Mouse (Mus musculus) midbrain, embryonic 10.5 days (tissue): ENCODE measurements around the gene Batf. TPM values are rescaled to one million over a fixed set of nuclear protein-coding genes. Genes with fewer than 3 reads are reported as not detected.

Experiments used
- DNase-seq: peaks from one replicate; pipeline ENCODE4 v3.0.0-alpha.2; 2017; ENCODE audit warnings: low spot score
- H3K27ac ChIP-seq: fragments of 300-500 bp; sonication (generic); replicated peaks from 2 replicates; pipeline ENCODE4 v1.5.1; 2016; ENCODE audit warnings: mild to moderate bottlenecking
- H3K27me3 ChIP-seq: fragments of 300-500 bp; sonication (generic); 2 replicates; pipeline ENCODE4 v1.6.1; 2016; ENCODE audit warnings: low read depth, mild to moderate bottlenecking; ENCODE audit not compliant: poor library complexity, severe bottlenecking
- H3K36me3 ChIP-seq: fragments of 300-500 bp; sonication (generic); 2 replicates; pipeline ENCODE4 v1.6.1; 2016; ENCODE audit warnings: mild to moderate bottlenecking, moderate library complexity
- H3K4me1 ChIP-seq: fragments of 300-500 bp; sonication (generic); 2 replicates; pipeline ENCODE4 v1.6.1; 2016
- H3K4me3 ChIP-seq: fragments of 300-500 bp; sonication (generic); 2 replicates; pipeline ENCODE4 v1.5.1; 2016; ENCODE audit warnings: mild to moderate bottlenecking, moderate library complexity
- H3K9me3 ChIP-seq: fragments of 300-500 bp; sonication (generic); replicated peaks from 2 replicates; pipeline ENCODE4 v1.6.1; 2016; ENCODE audit warnings: mild to moderate bottlenecking
- WGBS: fragments of 180-500 bp; shearing (Covaris S2); methylation state at CpG from one replicate; pipeline ENCODE4 v1.1.7; 2016; 5-methylcytosine and 5-hydroxymethylcytosine counted together
- microRNA-seq: library from miRNA; unstranded; fragments of <30 nt; microRNA quantifications from one replicate; pipeline ENCODE4, GENCODE M21; 2017
- polyA plus RNA-seq: library from polyadenylated mRNA; unstranded; fragments of >200 nt; fragmentation: Nextera tagmentation; extraction: Ambion mirVana; gene quantifications from 2 replicates; pipeline ENCODE4 v1.2.1, GENCODE M21; 2016

The Batf gene
- polyA plus RNA-seq, 1 experiment from 2014 or later: 2.6 TPM

DNA sequence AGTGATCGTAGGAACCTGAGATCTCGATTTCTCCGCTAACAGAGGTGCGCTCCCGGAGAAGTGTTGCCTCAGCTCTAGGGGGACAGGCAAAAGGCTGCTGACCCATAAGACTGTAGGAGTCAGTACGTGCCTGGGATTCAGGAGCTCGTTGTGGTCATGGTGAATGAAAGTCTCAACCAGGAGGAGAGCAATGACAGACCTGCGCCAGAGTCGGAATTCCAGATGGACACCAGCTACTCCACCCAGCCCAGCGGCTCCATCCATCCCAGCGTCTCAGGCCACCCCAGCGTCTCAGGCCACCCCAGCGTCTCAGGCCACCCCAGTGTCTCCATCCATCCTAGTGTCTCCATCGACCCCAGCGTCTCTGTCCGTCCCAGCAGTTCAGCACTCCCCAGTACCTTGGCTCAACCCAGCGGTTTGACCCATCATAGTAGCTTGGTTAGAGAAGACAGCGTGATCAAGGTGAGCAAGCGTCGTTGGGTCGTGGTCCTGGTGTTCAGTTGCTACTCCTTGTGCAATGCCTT is 60.3 kb downstream of the Batf start:
- WGBS: 20% methylated on average over 21 of the region's 21 CpGs
- Histone ChIP-seq H3K27me3 (peaks cover 35% of the 10 kb centered on the region), H3K4me1 (peaks cover 17% of the 10 kb centered on the region), H3K9me3 (no peaks in the 10 kb centered on the region), H3K4me3 (peak overlapping the region; percentile 62), H3K27ac (peak overlapping the region; percentile 52; the same call in 1 of the 2 replicates), H3K36me3 (no peaks in the 10 kb centered on the region)
- no peak for DNase-seq

DNA sequence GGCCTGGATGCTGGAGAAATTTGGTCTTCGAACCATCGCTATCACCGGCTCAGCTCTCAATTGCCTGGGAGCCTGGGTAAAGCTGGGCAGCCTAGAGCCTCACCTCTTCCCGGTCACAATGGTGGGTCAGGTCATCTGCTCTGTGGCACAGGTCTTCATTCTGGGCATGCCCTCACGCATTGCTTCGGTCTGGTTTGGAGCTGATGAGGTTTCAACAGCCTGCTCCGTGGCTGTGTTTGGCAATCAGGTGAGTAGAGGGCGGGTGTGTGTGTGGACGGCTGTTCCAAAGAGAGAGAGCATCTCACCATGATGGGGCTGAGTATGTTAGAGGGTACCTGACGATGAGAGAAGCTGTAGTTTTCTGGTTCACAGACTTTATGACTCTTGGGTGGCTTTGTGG is 60.9 kb downstream of the Batf start:
- 92% methylated on average over 10 of the region's 10 CpGs for WGBS
- peaks cover 17% of the 10 kb centered on the region for H3K4me1 ChIP-seq
- no peak for DNase-seq

DNA sequence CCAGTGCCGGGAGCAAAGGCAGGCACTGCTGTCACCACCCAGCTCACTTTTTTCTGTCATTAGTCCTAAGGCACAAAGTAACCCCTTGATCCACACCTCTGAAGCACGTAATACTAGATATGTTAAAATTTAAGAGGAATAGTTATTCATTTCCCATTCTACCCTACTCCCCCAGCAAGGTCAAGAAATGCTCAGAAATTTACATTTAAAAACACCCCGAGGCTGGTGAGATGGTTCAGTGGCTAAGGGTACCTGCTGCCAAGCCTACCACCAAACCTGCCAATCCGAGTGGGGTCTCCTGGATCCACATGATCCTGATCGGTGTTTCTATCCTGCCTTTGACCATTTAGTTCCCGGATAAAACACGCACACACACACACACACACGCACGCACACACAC is 63.4 kb downstream of the Batf start:
- Histone ChIP-seq H3K4me3 (no peak overlapping the region), H3K4me1 (peaks cover 17% of the 10 kb centered on the region), H3K27me3 (peaks cover 30% of the 10 kb centered on the region), H3K36me3 (no peaks in the 10 kb centered on the region), H3K27ac (no peak overlapping the region), H3K9me3 (no peaks in the 10 kb centered on the region)
- DNase-seq: no peak
- 93% methylated on average over 9 of the region's 9 CpGs for WGBS

More for the DNA sequence above, 60.9 kb downstream of the Batf start:
- peaks cover 35% of the 10 kb centered on the region for H3K27me3 ChIP-seq
- no peak overlapping the region for H3K27ac ChIP-seq
- H3K9me3 ChIP-seq: no peaks in the 10 kb centered on the region
- peak overlapping the region; percentile 62; the same call in 1 of the 2 replicates for H3K4me3 ChIP-seq
- no peaks in the 10 kb centered on the region for H3K36me3 ChIP-seq

DNA sequence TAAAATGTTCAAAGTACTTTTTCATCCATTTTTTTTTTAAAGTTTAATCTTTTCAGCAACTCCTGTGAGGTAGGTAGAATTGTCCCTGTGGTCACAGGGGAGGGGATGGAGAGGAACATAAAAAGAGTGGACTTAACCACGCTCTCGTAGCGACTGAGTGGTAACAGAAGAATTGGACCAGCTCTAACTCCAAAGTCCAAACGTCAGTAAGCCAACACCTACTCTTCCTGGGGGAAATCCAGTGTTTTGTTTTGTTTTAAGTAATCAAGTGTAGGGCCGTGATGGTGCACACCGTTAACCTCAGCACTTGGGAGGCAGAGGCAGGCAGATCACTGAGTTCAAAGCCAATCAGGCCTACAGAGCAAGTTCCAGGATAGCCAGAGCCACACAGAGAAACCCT is 65.6 kb downstream of the Batf start:
- H3K4me3 ChIP-seq: no peak overlapping the region
- DNase-seq: no peak
- WGBS: 92% methylated on average over 6 of the region's 6 CpGs

DNA sequence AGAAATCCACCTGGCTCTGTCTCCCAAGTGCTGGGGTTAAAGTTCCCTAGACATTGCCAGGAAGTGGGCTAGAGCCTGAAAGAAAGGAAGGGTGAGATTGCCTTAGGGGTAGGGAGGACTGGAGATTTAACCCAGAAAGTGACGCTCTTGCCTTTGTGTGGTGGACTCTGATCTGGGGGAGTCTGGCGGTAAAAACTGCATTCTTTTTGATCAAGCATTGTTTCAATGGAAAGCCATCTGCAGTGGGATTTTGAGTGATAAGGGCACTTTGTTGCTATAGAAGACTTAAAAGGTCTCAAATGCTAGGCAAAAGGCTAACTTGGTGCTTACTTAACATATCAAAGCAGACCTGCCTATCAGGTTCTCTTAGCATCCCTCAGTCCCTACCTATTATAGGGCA is 66.8 kb downstream of the Batf start:
- Histone ChIP-seq H3K9me3 (no peaks in the 10 kb centered on the region), H3K4me3 (no peak overlapping the region), H3K27ac (no peak overlapping the region), H3K4me1 (no peaks in the 10 kb centered on the region), H3K27me3 (peaks cover 1% of the 10 kb centered on the region; the same call in 1 of the 2 replicates), H3K36me3 (no peaks in the 10 kb centered on the region)
- no peak for DNase-seq
- 51% methylated on average over 2 of the region's 2 CpGs for WGBS

More for the DNA sequence above, 65.6 kb downstream of the Batf start:
- no peaks in the 10 kb centered on the region for H3K36me3 ChIP-seq
- H3K9me3 ChIP-seq: no peaks in the 10 kb centered on the region
- H3K27ac ChIP-seq: no peak overlapping the region
- H3K4me1 ChIP-seq: peaks cover 1% of the 10 kb centered on the region; the same call in 1 of the 2 replicates
- H3K27me3 ChIP-seq: peaks cover 12% of the 10 kb centered on the region

DNA sequence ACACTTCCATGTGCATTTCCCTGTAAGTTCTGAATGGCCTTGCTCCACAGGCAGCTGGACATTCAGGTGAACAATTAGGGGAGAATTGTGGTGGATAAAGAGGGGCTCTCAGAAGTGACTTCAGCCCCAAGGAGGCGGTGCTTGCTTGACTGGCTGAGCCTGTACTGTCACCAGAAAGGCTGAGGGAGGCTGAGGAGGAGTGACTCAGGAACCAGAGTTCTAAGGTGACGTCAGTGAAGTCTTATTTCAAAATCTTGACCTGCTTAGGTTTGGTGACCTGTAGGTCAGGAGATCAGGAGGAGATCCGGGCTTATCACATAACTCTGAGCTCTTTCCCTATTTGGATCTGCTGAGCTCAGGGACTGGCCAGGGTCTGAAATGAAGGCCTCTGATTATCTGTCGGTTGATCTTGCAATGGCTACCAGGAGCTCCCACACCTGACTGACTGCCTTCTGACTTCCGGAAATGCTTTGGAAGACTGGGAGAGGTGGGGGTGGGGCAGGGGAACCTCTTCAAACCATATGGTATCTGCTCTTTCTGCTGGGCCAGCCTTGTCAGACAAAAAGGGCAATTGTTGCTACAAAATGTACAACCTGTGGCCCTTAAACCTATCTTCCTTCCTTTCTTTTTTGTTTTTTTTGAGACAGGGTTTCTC is 68.3 kb downstream of the Batf start:
- Histone ChIP-seq H3K9me3 (no peaks in the 10 kb centered on the region), H3K36me3 (no peaks in the 10 kb centered on the region), H3K27me3 (no peaks in the 10 kb centered on the region), H3K4me3 (no peak overlapping the region), H3K27ac (no peak overlapping the region), H3K4me1 (no peaks in the 10 kb centered on the region)
- no peak for DNase-seq
- 68% methylated on average over 5 of the region's 5 CpGs for WGBS

DNA sequence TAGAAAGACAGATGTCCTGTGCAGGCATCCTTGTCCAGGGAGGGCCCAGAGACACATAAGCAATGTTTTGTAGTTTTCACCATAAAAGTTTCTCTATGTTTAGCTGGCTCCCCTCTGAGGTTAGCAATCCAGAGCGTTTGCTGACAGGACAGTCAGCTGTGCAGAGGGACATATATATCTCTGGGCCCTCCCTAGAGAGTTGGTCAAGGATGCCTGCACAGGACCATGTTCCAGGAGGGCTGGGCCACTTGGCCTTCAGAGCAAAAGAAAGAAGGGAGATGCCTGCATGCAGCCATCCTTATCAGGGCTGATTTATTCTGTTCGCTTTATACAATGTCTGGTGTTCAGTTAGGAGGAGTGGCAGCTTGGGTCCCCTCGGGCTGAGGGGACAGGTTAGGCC is 70.0 kb downstream of the Batf start:
- H3K36me3 ChIP-seq: no peaks in the 10 kb centered on the region
- 80% methylated on average over 3 of the region's 3 CpGs for WGBS
- no peaks in the 10 kb centered on the region for H3K9me3 ChIP-seq
- no peak overlapping the region for H3K27ac ChIP-seq
- no peaks in the 10 kb centered on the region for H3K27me3 ChIP-seq
- DNase-seq: no peak
- H3K4me3 ChIP-seq: no peak overlapping the region
- H3K4me1 ChIP-seq: no peaks in the 10 kb centered on the region

DNA sequence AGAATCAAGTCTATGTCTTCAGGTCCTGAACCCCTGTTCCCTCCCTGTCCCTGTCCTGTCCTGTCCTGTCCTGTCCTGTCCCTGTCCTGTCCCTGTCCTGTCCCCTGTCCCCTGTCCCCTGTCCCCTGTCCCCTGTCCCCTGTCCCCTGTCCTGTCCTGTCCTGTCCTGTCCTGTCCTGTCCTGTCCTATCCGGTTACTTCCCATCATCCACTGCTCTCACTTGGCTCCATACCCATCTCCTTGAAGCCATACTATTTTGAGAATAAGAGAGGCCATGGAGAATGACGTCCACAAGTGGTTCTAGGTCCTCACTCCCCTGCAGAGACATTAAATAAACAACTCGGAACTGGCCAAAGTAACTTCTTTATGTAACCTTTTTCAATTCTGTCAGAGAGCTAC is 70.6 kb downstream of the Batf start:
- Histone ChIP-seq H3K4me1 (no peaks in the 10 kb centered on the region), H3K27me3 (no peaks in the 10 kb centered on the region), H3K36me3 (no peaks in the 10 kb centered on the region), H3K27ac (no peak overlapping the region), H3K9me3 (no peaks in the 10 kb centered on the region), H3K4me3 (no peak overlapping the region)
- 73% methylated on average over 3 of the region's 3 CpGs for WGBS
- no peak for DNase-seq

Small RNAs within 50 kb of the gene (microRNA-seq; reads per million reads assigned to microRNA genes)
- not detected for gene Gm47285

Other genes starting within 250 kb of the Batf start
- 0.54 and 1.1 TPM in 2 replicates for gene Fos, start 212.8 kb upstream of the Batf start, polyA plus RNA-seq
- 0.49 TPM in 1 of 2 replicates, not detected in the other for gene Jdp2, start 87.6 kb upstream of the Batf start, polyA plus RNA-seq
- 0.85 and 1.6 TPM in 2 replicates for gene Flvcr2, start 59.9 kb downstream of the Batf start, polyA plus RNA-seq
- gene Erg28, start 137.9 kb downstream of the Batf start, polyA plus RNA-seq: 119 and 121 TPM in 2 replicates
- 15.8 and 17.2 TPM in 2 replicates for gene Ttll5, start 138.0 kb downstream of the Batf start, polyA plus RNA-seq